Mouse (Mus musculus): ENCODE measurements around the gene Gmpr2.

GRCm38 (mm10) chr14:55643060-55643907 lies 28.5 kb upstream of the Gmpr2 start, which contains the start of gene Tm9sf1:
- TF ChIP-seq CTCF (IDR thresholded peaks at IDR 0.05; ENCODE audit: insufficient read depth, low read depth, low read length) (no peak), POLR2A (IDR thresholded peaks at IDR 0.05; ENCODE audit: insufficient read depth, low read depth, low read length) (peak; percentile 38)
